Mouse (Mus musculus): ENCODE measurements around the gene Glyctk. TPM values are rescaled to one million over a fixed set of nuclear protein-coding genes. Genes with fewer than 3 reads are reported as not detected.

Glyctk gene
- polyA plus RNA-seq, 1 experiment, result 168 TPM

DNA sequence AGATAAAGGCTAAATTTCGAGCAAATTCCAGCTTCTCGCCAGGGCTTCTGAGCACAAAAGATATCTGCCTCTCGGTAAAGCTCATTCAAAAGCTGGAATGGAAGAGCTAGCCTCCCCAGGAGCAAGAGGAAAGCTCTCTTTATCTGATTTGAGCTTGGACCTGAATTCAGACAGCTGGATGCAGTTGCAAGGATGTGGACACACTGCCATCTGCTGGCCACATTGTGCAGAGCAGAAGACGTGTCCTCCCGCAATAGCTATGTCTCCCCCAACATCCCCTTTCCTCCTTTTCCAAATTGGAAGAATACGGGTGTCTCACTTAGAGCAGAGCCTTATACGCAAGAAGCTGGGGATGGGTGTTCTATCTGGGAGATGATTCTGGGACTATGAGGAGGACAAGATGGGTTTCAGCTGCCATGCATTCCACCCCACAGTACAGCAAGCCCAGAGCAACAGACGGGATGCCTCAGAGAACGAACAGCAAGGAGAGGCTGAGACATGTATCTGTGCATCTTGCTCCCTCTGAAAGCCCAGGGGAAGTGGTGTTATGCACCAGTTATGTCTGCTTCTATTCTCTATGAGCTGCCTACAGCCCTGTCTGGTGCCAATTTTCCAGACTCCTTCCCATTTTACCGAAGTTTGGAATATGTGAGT lies 45.0 kb downstream of the Glyctk start:
- no peaks in the 10 kb centered on the region for H3K27me3 ChIP-seq (replicated peaks; ENCODE audit: control insufficient read depth, insufficient read depth, low read length)
- TF ChIP-seq POLR2A (IDR thresholded peaks at IDR 0.05; ENCODE audit: low read depth, low read length) (no peak), CTCF (conservative IDR thresholded peaks at IDR 0.05; ENCODE audit: insufficient read depth, insufficient read length, low read depth, low read length) (peak; percentile 96)
- 30% methylated on average over 10 of the region's 10 CpGs for WGBS

DNA sequence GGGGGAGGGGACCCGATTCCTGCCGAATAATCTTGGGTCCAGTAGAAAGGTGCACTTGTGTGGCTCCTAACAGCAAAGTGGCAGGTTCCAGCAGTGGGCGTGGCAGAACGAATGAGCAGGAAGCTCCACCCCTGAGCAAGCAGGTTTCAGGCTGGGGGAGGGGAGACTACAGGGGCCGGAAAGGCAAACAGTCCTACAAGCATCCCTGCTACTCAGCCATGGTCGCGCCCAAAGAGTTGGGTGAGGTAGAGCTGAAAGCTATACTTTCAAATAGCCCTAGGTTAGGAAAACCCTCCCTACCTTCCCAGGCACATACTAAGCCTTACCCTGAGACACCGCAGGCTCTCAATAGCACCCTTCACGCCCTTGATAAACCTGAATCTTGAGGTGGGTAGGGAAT lies 51.7 kb downstream of the Glyctk start:
- no peaks in the 10 kb centered on the region for H3K36me3 ChIP-seq (ENCODE audit: control insufficient read depth, insufficient read depth, low read length)
- whole genome bisulfite sequencing, result 80% methylated on average over 9 of the region's 9 CpGs
- H3K4me3 ChIP-seq (ENCODE audit: insufficient read depth, low read depth, low read length), result no peak overlapping the region
- H3K27ac ChIP-seq (ENCODE audit: insufficient read depth, low read depth, low read length), result no peak overlapping the region
- H3K27me3 ChIP-seq (replicated peaks; ENCODE audit: control insufficient read depth, insufficient read depth, low read length), result no peaks in the 10 kb centered on the region
- H3K4me1 ChIP-seq (ENCODE audit: control insufficient read depth, insufficient read depth, low read length), result no peaks in the 10 kb centered on the region
- DNase-seq, result no peak
- TF ChIP-seq CTCF (conservative IDR thresholded peaks at IDR 0.05; ENCODE audit: insufficient read depth, insufficient read length, low read depth, low read length) (no peak), POLR2A (IDR thresholded peaks at IDR 0.05; ENCODE audit: low read depth, low read length) (no peak)

More for the DNA sequence above, 45.0 kb downstream of the Glyctk start:
- Histone ChIP-seq H3K4me3 (ENCODE audit: insufficient read depth, low read depth, low read length) (no peak overlapping the region), H3K27ac (ENCODE audit: insufficient read depth, low read depth, low read length) (no peak overlapping the region), H3K4me1 (ENCODE audit: control insufficient read depth, insufficient read depth, low read length) (no peaks in the 10 kb centered on the region), H3K36me3 (ENCODE audit: control insufficient read depth, insufficient read depth, low read length) (no peaks in the 10 kb centered on the region)
- DNase-seq, result peak; percentile 67

DNA sequence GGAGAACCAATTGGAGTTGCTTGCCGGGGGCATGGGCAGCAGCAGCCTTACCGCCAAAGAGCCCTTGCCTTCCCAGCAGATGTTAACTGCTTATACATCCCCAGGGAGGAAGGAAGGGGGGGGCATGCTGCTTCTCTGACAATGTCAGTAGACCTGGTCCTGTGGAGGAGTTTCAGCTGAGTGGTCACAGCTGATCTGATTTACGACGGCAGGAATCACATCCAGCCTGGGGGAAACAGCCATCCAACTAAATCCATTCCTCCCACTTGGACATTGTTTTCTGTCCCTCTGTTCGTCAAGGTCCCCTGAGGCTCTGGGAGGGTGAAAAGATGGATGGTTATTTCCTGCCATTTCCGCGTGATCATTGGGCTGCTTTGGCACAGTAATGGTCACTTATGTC lies 53.5 kb downstream of the Glyctk start:
- H3K4me1 ChIP-seq (ENCODE audit: control insufficient read depth, insufficient read depth, low read length), result no peaks in the 10 kb centered on the region
- 31% methylated on average over 7 of the region's 7 CpGs for WGBS
- no peak overlapping the region for H3K4me3 ChIP-seq (ENCODE audit: insufficient read depth, low read depth, low read length)
- DNase-seq, result peak; percentile 13
- no peaks in the 10 kb centered on the region for H3K36me3 ChIP-seq (ENCODE audit: control insufficient read depth, insufficient read depth, low read length)
- H3K27ac ChIP-seq (ENCODE audit: insufficient read depth, low read depth, low read length), result no peak overlapping the region
- H3K27me3 ChIP-seq (replicated peaks; ENCODE audit: control insufficient read depth, insufficient read depth, low read length), result no peaks in the 10 kb centered on the region
- TF ChIP-seq POLR2A (IDR thresholded peaks at IDR 0.05; ENCODE audit: low read depth, low read length), result no peak
- no peak for TF ChIP-seq CTCF (conservative IDR thresholded peaks at IDR 0.05; ENCODE audit: insufficient read depth, insufficient read length, low read depth, low read length)

Other genes with a start within 250 kb of the Glyctk start
- gene Col6a5, start 197.5 kb downstream of the Glyctk start, polyA plus RNA-seq (2012; rRNA removed), result 0.23 and 0.34 TPM in 2 replicates
- 0.59 and 0.62 TPM in 2 replicates for gene Col6a4, start 61.4 kb downstream of the Glyctk start, polyA plus RNA-seq (2012; rRNA removed)
- gene Wdr82, start 12.8 kb upstream of the Glyctk start, polyA plus RNA-seq (2012; rRNA removed), result 37.6 and 38.9 TPM in 2 replicates
- gene Ppm1m, start 41.6 kb upstream of the Glyctk start, polyA plus RNA-seq (2012; rRNA removed), result 28.5 and 32.6 TPM in 2 replicates
- gene Twf2, start 45.0 kb upstream of the Glyctk start, polyA plus RNA-seq (2012; rRNA removed), result 24.4 and 29.7 TPM in 2 replicates
- gene Tlr9, start 64.5 kb upstream of the Glyctk start, polyA plus RNA-seq (2012; rRNA removed), result 2.0 and 4.2 TPM in 2 replicates
- gene Alas1, start 90.5 kb upstream of the Glyctk start, polyA plus RNA-seq (2012; rRNA removed), result 315 and 343 TPM in 2 replicates
- 5.8 and 6.1 TPM in 2 replicates for gene Poc1a, start 122.9 kb upstream of the Glyctk start, polyA plus RNA-seq (2012; rRNA removed)
- gene Dusp7, start 210.5 kb upstream of the Glyctk start, polyA plus RNA-seq (2012; rRNA removed), result 38.8 and 44.1 TPM in 2 replicates

Measured in kidney, adult 2 months (tissue).